Mouse (Mus musculus) naive thymus-derived CD4-positive, alpha-beta T cell, adult 2 months (primary cell): ENCODE data around the gene Fmnl3.

Source experiments
- DNase-seq: peaks from one replicate; pipeline ENCODE4 v3.0.0-alpha.2; 2011; ENCODE audit warnings: low read depth

The Fmnl3 gene

DNA sequence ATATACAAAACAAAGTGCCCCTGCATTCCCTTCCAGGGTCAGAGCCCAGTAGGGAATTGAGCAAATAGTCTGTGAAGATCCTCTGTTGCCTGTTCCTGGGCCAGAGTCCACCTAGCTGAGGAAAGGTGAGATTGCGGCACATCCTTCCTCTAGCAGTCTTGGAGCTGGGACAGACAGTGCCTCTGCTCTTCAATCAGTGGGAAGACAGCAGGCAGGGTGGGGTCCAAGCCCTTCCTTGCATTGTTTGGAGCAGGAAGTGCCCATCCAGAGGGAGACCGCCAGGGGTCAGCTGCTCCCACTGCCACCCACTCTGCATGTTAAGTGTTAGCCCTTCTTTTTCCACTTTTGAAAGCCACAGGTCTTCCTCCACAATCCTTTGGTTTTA, 53.0 kb downstream of the Fmnl3 start:
- no peak for DNase-seq

DNA sequence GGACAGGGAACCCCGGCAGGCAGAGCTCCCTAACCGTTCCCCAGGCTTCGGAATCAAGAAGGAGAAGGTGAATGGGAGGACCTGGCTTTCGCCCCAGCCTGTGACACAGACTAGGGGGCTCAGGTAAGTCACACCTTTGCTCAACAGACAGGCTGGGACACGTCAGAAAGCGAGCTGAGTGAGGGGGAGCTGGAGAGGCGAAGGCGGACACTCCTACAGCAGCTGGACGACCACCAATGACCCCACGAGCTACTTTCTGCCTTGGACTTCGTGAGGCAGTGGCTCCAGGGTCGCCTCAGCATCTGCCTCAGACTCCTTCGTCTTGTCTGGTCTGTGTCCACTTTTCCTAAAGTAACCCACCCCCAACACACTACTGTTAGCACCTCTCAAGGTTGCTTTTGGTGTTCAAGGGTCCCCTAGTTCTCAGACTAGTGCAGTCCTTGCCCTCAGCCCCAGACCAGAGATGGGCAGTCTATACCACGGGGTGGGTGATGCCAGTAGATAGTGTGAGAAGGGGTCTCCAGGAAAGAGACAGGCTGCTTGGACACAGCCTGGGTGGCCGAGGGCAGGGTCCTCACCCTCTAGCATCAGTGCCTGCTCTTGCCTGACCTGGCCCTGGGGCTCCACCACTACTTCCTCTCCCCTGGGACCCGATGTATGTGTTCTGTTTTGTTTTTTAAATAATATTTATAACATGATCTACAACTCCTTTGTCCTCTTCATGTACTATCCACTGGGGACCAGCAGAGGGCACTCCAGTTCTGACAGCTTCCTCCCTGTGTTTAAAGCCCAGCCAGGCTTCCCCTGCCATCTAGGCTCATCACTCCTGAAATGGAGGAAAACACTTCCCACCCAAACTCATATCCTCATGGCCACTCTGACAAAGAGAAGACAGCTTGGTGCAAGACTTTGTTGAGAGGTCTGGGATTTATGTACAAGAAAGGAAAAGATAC, 53.7 kb downstream of the Fmnl3 start:
- DNase-seq = peak; percentile 84

DNA sequence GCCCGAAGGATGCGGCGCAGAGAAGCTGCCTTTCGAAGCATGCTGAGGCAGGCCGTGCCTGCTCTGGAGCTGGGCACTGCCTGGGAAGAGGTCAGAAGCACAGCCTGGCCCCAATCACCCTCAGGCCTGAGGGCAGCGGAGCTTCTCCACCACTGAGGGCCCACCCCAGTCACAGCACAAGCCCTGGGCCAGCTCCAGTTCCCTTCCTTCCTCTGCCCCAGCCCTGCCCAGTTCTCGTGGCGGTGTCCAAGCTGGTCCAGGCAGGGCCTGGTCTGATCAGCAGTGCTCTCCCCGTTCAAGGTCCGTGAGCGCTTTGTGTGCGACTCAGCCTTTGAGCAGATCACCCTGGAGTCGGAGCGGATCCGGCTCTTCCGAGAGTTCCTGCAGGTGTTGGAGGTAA, 55.4 kb downstream of the Fmnl3 start:
- DNase-seq = no peak

- no peak for DNase-seq
These were observed 59.7 kb downstream of the Fmnl3 start for GRCm38 (mm10) chr15:99310617-99311016.

- no peak for DNase-seq
These were observed 60.7 kb downstream of the Fmnl3 start for GRCm38 (mm10) chr15:99309549-99309948.

- no peak for DNase-seq
These were observed 62.8 kb downstream of the Fmnl3 start for GRCm38 (mm10) chr15:99307476-99307875.

- DNase-seq = peak; percentile 39
These were observed 74.1 kb downstream of the Fmnl3 start for GRCm38 (mm10) chr15:99296213-99296612.

GRCm38 (mm10) chr15:99295484-99295981, 74.7 kb downstream of the Fmnl3 start, which contains the start of gene Fam186b:
TSS of gene Fam186b (minus strand) at chr15:99295888.
- peak; percentile 50 for DNase-seq

GRCm38 (mm10) chr15:99294813-99295374, 75.4 kb downstream of the Fmnl3 start, which contains the start of gene Prpf40b:
TSS of gene Prpf40b (plus strand) at chr15:99295087.
- DNase-seq = peak; percentile 91

DNA sequence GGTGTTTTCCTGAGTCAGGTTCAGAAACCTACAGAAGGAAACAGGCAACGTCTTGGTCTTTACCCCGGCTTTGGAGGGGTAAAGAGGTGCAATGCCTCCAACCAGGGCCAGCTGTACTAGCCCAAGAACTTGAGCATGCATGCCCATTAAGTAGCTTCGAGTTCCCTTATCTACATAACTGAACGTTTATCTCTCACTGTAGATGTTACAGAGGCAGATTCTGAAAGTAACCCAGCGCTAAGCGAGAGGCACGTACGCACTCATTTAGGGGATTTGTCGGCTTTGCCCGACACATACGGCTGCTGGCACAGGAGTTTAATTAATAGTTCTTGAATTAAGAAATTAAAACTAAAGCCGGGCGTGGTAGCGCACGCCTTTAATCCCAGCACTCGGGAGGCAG, 76.0 kb downstream of the Fmnl3 start:
- peak; percentile 65 for DNase-seq

DNA sequence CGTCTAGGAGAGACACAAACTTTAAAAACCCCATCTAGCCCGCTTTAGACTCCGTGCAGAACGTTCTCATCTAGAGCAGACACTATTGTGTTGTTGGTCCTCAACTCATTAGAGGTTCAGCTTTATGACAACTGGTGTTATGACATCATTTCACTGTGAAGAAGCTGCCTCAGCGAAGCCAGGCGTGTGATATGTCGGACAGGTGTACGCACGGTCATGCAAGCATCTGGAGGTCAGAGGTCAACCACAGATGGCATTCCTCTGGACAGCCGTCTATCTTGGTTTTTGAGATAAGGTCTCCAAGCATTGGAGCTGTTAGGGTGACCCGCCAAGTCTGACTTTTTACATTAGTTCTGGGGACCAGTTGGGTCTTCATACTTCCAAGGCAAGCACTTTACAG, 79.7 kb downstream of the Fmnl3 start:
- DNase-seq = no peak

DNA sequence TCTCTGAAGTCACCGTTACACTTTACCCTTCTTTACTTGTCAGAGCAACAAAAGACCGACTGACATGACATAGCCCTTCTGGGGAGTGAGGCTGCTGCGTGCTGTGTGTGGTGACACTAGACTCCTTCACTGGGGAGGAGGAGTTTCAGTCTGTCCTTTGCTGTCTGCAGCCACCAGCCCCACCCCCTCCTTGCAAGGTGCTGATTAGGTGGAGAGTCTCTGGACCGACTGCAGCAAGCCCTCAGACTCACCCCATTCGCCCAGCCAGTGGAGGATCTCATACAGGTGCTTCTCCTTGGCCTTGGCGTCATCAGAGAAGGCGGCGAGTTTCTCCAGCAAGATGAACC, 85.1 kb downstream of the Fmnl3 start:
- no peak for DNase-seq

DNA sequence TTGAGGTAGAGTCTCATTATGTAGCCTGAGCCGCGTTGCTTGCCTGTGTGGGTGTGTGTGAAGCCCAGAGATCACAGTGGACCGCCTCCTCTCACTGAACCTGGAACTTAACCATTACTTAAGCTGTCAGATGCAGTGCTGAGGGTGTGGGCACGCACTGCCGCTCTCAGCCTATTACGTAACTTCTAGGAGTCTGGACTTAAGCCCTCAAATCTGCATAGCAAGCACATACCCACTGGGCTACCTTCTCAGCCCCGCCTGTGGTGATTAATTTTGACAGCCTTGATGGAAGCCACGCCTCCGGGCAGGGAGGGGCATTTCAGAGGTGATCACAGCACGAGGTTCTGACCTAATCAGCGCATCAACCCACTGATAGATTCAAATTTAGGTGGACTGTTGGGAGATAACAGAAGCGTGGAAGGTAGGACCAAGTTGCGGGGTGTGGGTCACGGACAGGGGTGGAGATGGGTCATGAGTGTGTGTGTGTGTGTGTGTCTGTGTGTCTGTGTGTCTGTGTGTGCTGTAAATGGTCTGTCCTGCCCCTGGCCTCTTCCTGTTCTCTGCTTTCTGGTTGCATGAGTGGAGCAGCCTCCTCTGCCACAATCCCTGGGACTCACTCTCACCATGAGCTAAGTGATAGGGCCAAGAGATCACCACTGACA, 85.6 kb downstream of the Fmnl3 start:
- DNase-seq = no peak

- peak; percentile 47 for DNase-seq
These were observed 86.8 kb downstream of the Fmnl3 start for GRCm38 (mm10) chr15:99283456-99283855.

DNA sequence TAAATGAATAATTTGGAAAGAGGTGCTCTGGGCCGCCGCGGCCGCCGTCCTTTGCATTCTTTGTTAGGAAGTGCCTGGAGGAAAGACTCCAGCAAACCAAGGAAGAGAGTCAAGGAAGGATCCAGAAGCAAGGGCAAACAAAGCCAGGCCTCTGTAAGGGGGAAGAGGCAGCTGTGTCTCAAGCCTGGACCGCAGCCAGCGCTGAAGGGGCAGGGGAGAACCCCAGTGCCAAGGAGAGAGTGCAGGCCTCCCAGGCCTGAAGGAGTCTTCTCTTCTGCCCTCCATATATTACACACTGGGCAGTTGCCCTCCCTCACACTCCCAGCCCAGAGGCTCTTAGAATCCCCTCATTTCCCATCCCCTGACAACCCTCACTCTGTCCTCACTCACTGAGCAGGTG, 92.0 kb downstream of the Fmnl3 start:
- DNase-seq = no peak

DNA sequence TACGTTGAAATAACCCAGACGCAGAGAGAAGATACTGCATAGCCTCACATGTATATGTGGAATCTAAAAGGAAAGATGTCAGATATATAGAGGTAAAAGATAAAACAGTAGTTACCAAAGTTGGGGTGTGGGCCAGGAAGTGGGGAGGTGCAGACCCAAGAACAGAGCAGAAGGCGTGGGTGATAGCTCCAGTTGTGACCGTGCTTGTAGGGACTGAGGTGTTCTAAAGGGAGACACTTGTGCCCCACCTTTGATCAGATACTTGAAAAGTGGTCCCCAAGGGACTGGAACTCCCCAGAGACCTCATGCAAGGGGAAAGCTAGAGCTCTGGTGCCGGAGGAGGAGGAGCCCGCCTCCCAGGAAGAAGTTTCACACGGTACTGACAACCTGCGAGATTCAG, 94.2 kb downstream of the Fmnl3 start:
- DNase-seq = peak; percentile 70
